Mouse (Mus musculus) ES-E14 (cell line): ENCODE data around the gene Tasp1.

Source experiments
- HCFC1 ChIP-seq: IDR thresholded peaks from 2 replicates; pipeline ENCODE4 v1.6.1; 2012; ENCODE audit warnings: low read length, inconsistent platforms, borderline replicate concordance; ENCODE audit not compliant: insufficient read depth
- MAFK ChIP-seq: IDR thresholded peaks from 2 replicates; pipeline ENCODE4 v1.6.1; 2014; ENCODE audit warnings: mild to moderate bottlenecking, low read depth, low read length, inconsistent platforms; ENCODE audit not compliant: insufficient read depth
- ZC3H11A ChIP-seq: IDR thresholded peaks from 2 replicates; pipeline ENCODE4 v1.6.1; 2012; ENCODE audit warnings: low read depth, mild to moderate bottlenecking, inconsistent platforms, low read length, borderline replicate concordance
- ZNF384 ChIP-seq: IDR thresholded peaks from 2 replicates; pipeline ENCODE4 v1.6.1; 2012; ENCODE audit warnings: low read depth, low read length, inconsistent platforms

DNA sequence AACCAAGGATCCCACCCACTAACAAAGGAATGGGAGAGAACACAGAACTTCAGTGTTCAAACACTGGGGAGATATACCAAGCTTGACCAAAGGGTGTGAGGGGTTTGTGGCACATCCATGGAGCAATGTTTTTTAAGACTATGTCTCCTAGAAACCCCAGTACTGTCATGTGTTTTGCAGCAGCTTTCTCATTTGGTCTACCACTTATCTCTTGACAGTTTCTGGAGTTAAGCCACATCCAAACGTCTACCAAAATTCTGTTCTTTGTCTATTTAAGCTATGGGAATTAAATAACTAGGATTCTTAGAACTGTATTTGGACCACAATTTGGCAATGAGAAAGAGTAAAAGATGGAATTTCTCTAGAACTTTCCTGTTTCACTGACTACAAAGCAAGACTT lies 282.1 kb downstream of the Tasp1 start:
- TF ChIP-seq ZNF384 (no peak), MAFK (no peak), ZC3H11A (no peak), HCFC1 (no peak)
